Mouse (Mus musculus): ENCODE measurements around the gene Nin. TPM values are rescaled to one million over a fixed set of nuclear protein-coding genes. Genes with fewer than 3 reads are reported as not detected.

The Nin gene
- total RNA-seq (2012; rRNA removed), result 45.2 and 48.4 TPM in 2 replicates
- polyA plus RNA-seq (2012; ENCODE audit: insufficient read depth in 1 of 2, insufficient read length in 2 of 2, low read depth in 1 of 2, low replicate concordance in 2 of 2, missing spikeins in 1 of 2), result 10 to 100 TPM in 1 of 2 experiments, not detected in 1; 49.1 TPM

DNA sequence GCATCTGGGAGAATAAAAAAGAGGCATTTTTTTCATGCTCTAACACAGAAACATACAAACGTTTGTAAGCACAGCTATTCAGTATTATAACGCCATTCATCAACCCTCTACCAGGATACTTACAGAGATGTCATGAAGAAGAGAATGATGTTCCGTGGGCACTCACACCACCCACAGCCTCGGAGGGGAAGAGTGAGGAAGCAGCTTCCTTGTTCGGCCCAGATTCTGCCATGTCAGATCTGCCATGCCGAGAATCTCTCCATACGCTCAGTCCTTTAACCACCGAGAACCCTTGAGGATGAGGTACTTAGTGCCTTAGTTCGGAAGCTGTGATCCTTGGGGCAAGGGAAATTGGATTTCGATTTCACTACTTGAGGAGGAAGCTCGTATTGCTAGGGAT lies at the start of gene Nin:
Nin (minus strand) TSS at position 367 of the 400 bp plus-strand sequence.
- peaks cover 23% of the 10 kb centered on the region for H3K79me2 ChIP-seq (ENCODE audit: control insufficient read depth, insufficient read depth, low read length, poor library complexity)
- no peaks in the 10 kb centered on the region for H3K27me3 ChIP-seq (ENCODE audit: control insufficient read depth in 1 of 2, insufficient read depth in 2 of 2, low read length in 2 of 2)
- H3K9ac ChIP-seq (ENCODE audit: control insufficient read depth, low read depth, low read length, poor library complexity, severe bottlenecking), result no peak within 1 kb of the TSS
- peaks cover 3 to 4% of the 10 kb centered on the region in 2 experiments; a peak in 3 of 4 replicates for H3K4me1 ChIP-seq (ENCODE audit: control insufficient read depth in 1 of 2, insufficient read depth in 2 of 2, low read length in 2 of 2)
- no peak for TF ChIP-seq ETS1 (IDR thresholded peaks at IDR 0.05; ENCODE audit: low read depth, low read length)
- no peak for TF ChIP-seq CTCF (IDR thresholded peaks at IDR 0.05 in 2 of 3, conservative IDR thresholded peaks at IDR 0.05 in 1 of 3; ENCODE audit: control insufficient read depth in 1 of 3, insufficient read depth in 1 of 3, low read depth in 2 of 3, low read length in 3 of 3, poor library complexity in 1 of 3, severe bottlenecking in 1 of 3)
- no peak for TF ChIP-seq TAL1 (IDR thresholded peaks at IDR 0.05; ENCODE audit: low read length)
- TF ChIP-seq ELF1 (IDR thresholded peaks at IDR 0.05; ENCODE audit: low read depth, low read length), result no peak
- TF ChIP-seq POLR2A (IDR thresholded peaks at IDR 0.05; ENCODE audit: control insufficient read depth in 1 of 2, insufficient read depth in 1 of 2, low read depth in 1 of 2, low read length in 2 of 2, poor library complexity in 1 of 2), result no peak
- no peak for TF ChIP-seq CHD1 (IDR thresholded peaks at IDR 0.05; ENCODE audit: low read depth, low read length)
- TF ChIP-seq SIN3A (IDR thresholded peaks at IDR 0.05; ENCODE audit: low read length), result no peak
- no peak within 1 kb of the TSS for H3K4me3 ChIP-seq (ENCODE audit: control insufficient read depth in 1 of 2, insufficient read depth in 1 of 2, low read depth in 2 of 2, low read length in 2 of 2)
- H3K27ac ChIP-seq (ENCODE audit: control insufficient read depth, low read depth, low read length), result no peak within 1 kb of the TSS
- DNase-seq (ENCODE audit: low read depth, low spot score), result no peak
- peaks cover 0 to 11% of the 10 kb centered on the region in 2 experiments; a peak in 2 of 4 replicates for H3K36me3 ChIP-seq (ENCODE audit: control insufficient read depth in 1 of 2, insufficient read depth in 2 of 2, low read length in 2 of 2)
- no peaks in the 10 kb centered on the region for H3K9me3 ChIP-seq (replicated peaks; ENCODE audit: insufficient read depth, low read length)

DNA sequence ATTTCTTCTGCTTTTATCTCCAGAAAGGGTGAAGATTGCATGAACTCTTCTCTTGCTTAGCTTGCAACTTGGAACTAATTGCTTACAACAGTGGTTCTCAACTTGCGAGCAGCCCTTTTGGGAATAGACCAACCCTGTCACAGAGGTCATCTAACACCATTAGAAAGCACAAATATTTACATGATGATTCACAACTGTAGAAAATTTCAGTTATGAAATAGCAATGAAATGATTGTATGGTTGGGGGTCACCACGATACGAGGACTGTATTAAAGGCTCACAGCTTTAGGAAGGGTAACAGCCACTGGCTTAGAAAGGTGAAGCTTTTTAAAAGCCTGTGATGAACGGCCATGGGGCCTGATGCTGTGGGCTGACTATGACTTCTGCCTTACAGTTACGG lies 47.5 kb upstream of the Nin start:
- peaks cover 0 to 5% of the 10 kb centered on the region in 2 experiments; a peak in 2 of 4 replicates for H3K4me1 ChIP-seq (ENCODE audit: control insufficient read depth in 1 of 2, insufficient read depth in 2 of 2, low read length in 2 of 2)
- DNase-seq (ENCODE audit: low read depth, low spot score), result no peak

DNA sequence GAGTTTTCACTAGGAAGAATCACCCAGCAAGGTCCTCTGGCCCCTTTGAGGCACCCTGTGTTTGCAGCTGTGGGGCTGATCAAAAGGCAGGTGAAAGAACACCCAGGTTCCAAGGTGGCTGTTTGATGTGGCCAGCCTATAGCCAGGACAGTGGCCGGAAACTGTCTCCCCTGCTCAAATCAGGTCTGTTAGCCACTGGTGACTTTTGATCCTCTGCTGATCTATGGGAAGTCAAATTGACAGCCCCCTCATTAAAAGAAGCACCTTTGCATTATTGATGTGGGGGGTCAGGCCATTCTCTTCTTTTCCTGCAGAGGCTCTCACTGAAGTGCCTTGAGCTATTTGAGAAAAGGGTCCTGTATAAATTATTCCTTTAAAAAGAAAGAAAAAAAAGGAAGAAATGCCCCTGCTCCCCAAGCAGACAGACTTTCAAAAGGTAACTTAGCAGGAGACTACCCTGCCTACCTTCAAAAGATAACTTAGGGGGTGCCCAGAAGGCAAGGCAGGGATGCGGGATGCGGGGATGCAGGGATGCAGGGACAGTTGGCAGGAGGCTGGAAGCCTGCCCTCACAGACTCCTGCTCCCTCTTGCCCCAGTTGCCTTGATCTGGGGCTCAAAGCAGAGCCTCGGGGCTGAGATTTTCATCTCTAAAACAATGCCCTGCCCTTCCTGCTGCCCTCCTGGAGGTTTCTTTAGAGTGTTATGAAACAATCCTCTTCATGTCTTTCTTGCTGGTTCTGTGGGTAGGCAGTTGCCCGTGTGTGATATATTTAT lies 44.0 kb upstream of the Nin start:
- Histone ChIP-seq H3K27ac (ENCODE audit: control insufficient read depth, low read depth, low read length) (no peak overlapping the region), H3K36me3 (ENCODE audit: control insufficient read depth in 1 of 2, insufficient read depth in 2 of 2, low read length in 2 of 2) (peaks cover 0 to 2% of the 10 kb centered on the region in 2 experiments; a peak in 2 of 4 replicates), H3K4me3 (ENCODE audit: control insufficient read depth in 1 of 2, insufficient read depth in 1 of 2, low read depth in 2 of 2, low read length in 2 of 2) (no peak overlapping the region), H3K4me1 (ENCODE audit: control insufficient read depth in 1 of 2, insufficient read depth in 2 of 2, low read length in 2 of 2) (peaks cover 0 to 13% of the 10 kb centered on the region in 2 experiments; a peak in 2 of 4 replicates), H3K27me3 (ENCODE audit: control insufficient read depth in 1 of 2, insufficient read depth in 2 of 2, low read length in 2 of 2) (no peaks in the 10 kb centered on the region; a peak in 1 of 4 replicates), H3K9me3 (replicated peaks; ENCODE audit: insufficient read depth, low read length) (no peaks in the 10 kb centered on the region), H3K79me2 (ENCODE audit: control insufficient read depth, insufficient read depth, low read length, poor library complexity) (no peaks in the 10 kb centered on the region), H3K9ac (ENCODE audit: control insufficient read depth, low read depth, low read length, poor library complexity, severe bottlenecking) (no peak overlapping the region)
- no peak for DNase-seq (ENCODE audit: low read depth, low spot score)
- TF ChIP-seq JUND (IDR thresholded peaks at IDR 0.05; ENCODE audit: low read depth, low read length) (no peak), UBTF (IDR thresholded peaks at IDR 0.05; ENCODE audit: borderline replicate concordance, insufficient read depth, low read depth, low read length) (no peak), ZMIZ1 (IDR thresholded peaks at IDR 0.05; ENCODE audit: low read depth, low read length) (no peak), TAL1 (IDR thresholded peaks at IDR 0.05; ENCODE audit: low read length) (no peak), POLR2A (IDR thresholded peaks at IDR 0.05; ENCODE audit: control insufficient read depth in 1 of 2, insufficient read depth in 1 of 2, low read depth in 1 of 2, low read length in 2 of 2, poor library complexity in 1 of 2) (no peak), MYC (IDR thresholded peaks at IDR 0.05; ENCODE audit: low read depth, low read length) (no peak), HCFC1 (IDR thresholded peaks at IDR 0.05; ENCODE audit: low read depth, low read length) (no peak), GATA1 (IDR thresholded peaks at IDR 0.05; ENCODE audit: low read depth, low read length) (no peak), NELFE (IDR thresholded peaks at IDR 0.05; ENCODE audit: low read depth, low read length) (no peak), POLR2AphosphoS5 (IDR thresholded peaks at IDR 0.05; ENCODE audit: borderline replicate concordance, low read depth, low read length) (no peak)

More for the DNA sequence above, 47.5 kb upstream of the Nin start:
- H3K27me3 ChIP-seq (ENCODE audit: control insufficient read depth in 1 of 2, insufficient read depth in 2 of 2, low read length in 2 of 2), result peaks cover 0 to 1% of the 10 kb centered on the region in 2 experiments; a peak in 2 of 4 replicates
- TF ChIP-seq ZC3H11A (IDR thresholded peaks at IDR 0.05; ENCODE audit: low read depth, low read length), result no peak
- no peak for TF ChIP-seq UBTF (IDR thresholded peaks at IDR 0.05; ENCODE audit: borderline replicate concordance, insufficient read depth, low read depth, low read length)
- TF ChIP-seq JUND (IDR thresholded peaks at IDR 0.05; ENCODE audit: low read depth, low read length), result no peak
- no peak for TF ChIP-seq CHD2 (IDR thresholded peaks at IDR 0.05; ENCODE audit: low read length)
- TF ChIP-seq TAL1 (IDR thresholded peaks at IDR 0.05; ENCODE audit: low read length), result no peak
- TF ChIP-seq ZMIZ1 (IDR thresholded peaks at IDR 0.05; ENCODE audit: low read depth, low read length), result no peak
- H3K9me3 ChIP-seq (replicated peaks; ENCODE audit: insufficient read depth, low read length), result no peaks in the 10 kb centered on the region
- H3K9ac ChIP-seq (ENCODE audit: control insufficient read depth, low read depth, low read length, poor library complexity, severe bottlenecking), result no peak overlapping the region
- no peak overlapping the region for H3K4me3 ChIP-seq (ENCODE audit: control insufficient read depth in 1 of 2, insufficient read depth in 1 of 2, low read depth in 2 of 2, low read length in 2 of 2)
- H3K27ac ChIP-seq (ENCODE audit: control insufficient read depth, low read depth, low read length), result no peak overlapping the region
- no peaks in the 10 kb centered on the region for H3K79me2 ChIP-seq (ENCODE audit: control insufficient read depth, insufficient read depth, low read length, poor library complexity)
- peaks cover 0 to 2% of the 10 kb centered on the region in 2 experiments; a peak in 2 of 4 replicates for H3K36me3 ChIP-seq (ENCODE audit: control insufficient read depth in 1 of 2, insufficient read depth in 2 of 2, low read length in 2 of 2)

Data from MEL (cell line).